9 mouse cellular contexts compared by ENCODE assay signal in genomic region chr2:44103742-44104141, GRCm38 (mm10).
A peak's percentile ranks its signal among the peaks of the same experiment; 100 is the strongest.
DNase-seq lines count a peak whose midpoint lies in the region; ATAC-seq and TF ChIP-seq lines count a peak whose summit lies in the region.
"Had no signal": no experiment of that assay in that cellular context is flagged by ENCODE, and none has a peak within 500 bp of the region (broad histone marks: within the 10 kb centered on the region; RNA-seq: fewer than 3 reads in every experiment).

No protein-coding gene starts in this region.

- TF ChIP-seq CTCF in cerebellum, adult 2 months (IDR thresholded peaks at IDR 0.05; ENCODE audit: borderline replicate concordance, insufficient read depth, low read depth, low read length) = no peak

- no peak overlapping the region for H3K27ac ChIP-seq in cerebellum, adult 2 months (ENCODE audit: insufficient read depth, low read length)
- H3K27ac ChIP-seq in midbrain, embryonic 14.5 days (replicated peaks; ENCODE audit: low read depth, low read length) = no peak overlapping the region
- H3K27ac ChIP-seq in midbrain, embryonic 16.5 days (ENCODE audit: low read length) = no peak overlapping the region
- H3K27ac ChIP-seq in intestine, embryonic 15.5 days = peak overlapping the region; percentile 74
- peak overlapping the region; percentile 95; the same call in 1 of the 2 replicates for H3K27ac ChIP-seq in stomach, embryonic 15.5 days
- H3K27ac ChIP-seq: macrophage had no signal

- H3K9ac ChIP-seq in midbrain, embryonic 14.5 days (replicated peaks; ENCODE audit: low read length) = no peak overlapping the region
- H3K9ac ChIP-seq in midbrain, embryonic 16.5 days (ENCODE audit: low read depth, low read length) = no peak overlapping the region
- no peak overlapping the region for H3K9ac ChIP-seq in intestine, embryonic 15.5 days
- H3K9ac ChIP-seq in stomach, embryonic 15.5 days = no peak overlapping the region

- no peaks in the 10 kb centered on the region for H3K9me3 ChIP-seq in midbrain, embryonic 14.5 days (ENCODE audit: control insufficient read depth, low read length)
- H3K9me3 ChIP-seq in midbrain, embryonic 16.5 days (replicated peaks; ENCODE audit: control insufficient read depth, low read length, poor library complexity, severe bottlenecking) = no peaks in the 10 kb centered on the region
- H3K9me3 ChIP-seq in intestine, embryonic 15.5 days = no peaks in the 10 kb centered on the region
- H3K9me3 ChIP-seq in stomach, embryonic 15.5 days = no peaks in the 10 kb centered on the region

- peak; percentile 26 to 36 for DNase-seq in cerebellum, postnatal 10 days
- no peak for DNase-seq in cerebellum, adult 2 months
- DNase-seq in midbrain, embryonic 14.5 days = peak; percentile 56
- no peak for DNase-seq in frontal cortex, adult 2 months (ENCODE audit: extremely low spot score in 1 of 2, low spot score in 1 of 2)
- no peak for DNase-seq in right cerebral cortex, postnatal 36 days (ENCODE audit: low spot score in 2 of 2)

- no peaks in the 10 kb centered on the region for H3K36me3 ChIP-seq in midbrain, embryonic 14.5 days (ENCODE audit: control insufficient read depth, insufficient read depth, low read length)
- H3K36me3 ChIP-seq in midbrain, embryonic 16.5 days (ENCODE audit: control insufficient read depth, insufficient read depth, low read length) = no peaks in the 10 kb centered on the region
- H3K36me3 ChIP-seq in intestine, embryonic 15.5 days = no peaks in the 10 kb centered on the region
- no peaks in the 10 kb centered on the region for H3K36me3 ChIP-seq in stomach, embryonic 15.5 days

- no peak overlapping the region for H3K4me3 ChIP-seq in cerebellum, adult 2 months (replicated peaks; ENCODE audit: insufficient read depth, low read depth, low read length)
- H3K4me3 ChIP-seq in midbrain, embryonic 14.5 days (replicated peaks; ENCODE audit: low read depth, low read length) = no peak overlapping the region
- H3K4me3 ChIP-seq in midbrain, embryonic 16.5 days (ENCODE audit: low read depth, low read length) = no peak overlapping the region
- H3K4me3 ChIP-seq in intestine, embryonic 15.5 days (replicated peaks) = no peak overlapping the region
- H3K4me3 ChIP-seq in stomach, embryonic 15.5 days (replicated peaks) = no peak overlapping the region

- WGBS in cerebellum, adult 2 months = 92% methylated on average over 5 of the region's 5 CpGs
- WGBS in midbrain, embryonic 14.5 days = 73% methylated on average over 5 of the region's 5 CpGs
- 78% methylated on average over 5 of the region's 5 CpGs for WGBS in midbrain, embryonic 16.5 days
- 65% methylated on average over 5 of the region's 5 CpGs for WGBS in intestine, embryonic 15.5 days
- WGBS in stomach, embryonic 15.5 days = 66% methylated on average over 5 of the region's 5 CpGs

- TF ChIP-seq POLR2A in cerebellum, adult 2 months (IDR thresholded peaks at IDR 0.05; ENCODE audit: borderline replicate concordance, insufficient read depth, low read length) = no peak

- no peaks in the 10 kb centered on the region; the same call in 1 of the 2 replicates for H3K27me3 ChIP-seq in cerebellum, adult 2 months (ENCODE audit: control insufficient read depth, insufficient read depth, low read length)
- no peaks in the 10 kb centered on the region for H3K27me3 ChIP-seq in midbrain, embryonic 14.5 days (ENCODE audit: control insufficient read depth, insufficient read depth, low read length)
- no peaks in the 10 kb centered on the region for H3K27me3 ChIP-seq in midbrain, embryonic 16.5 days (ENCODE audit: control insufficient read depth, insufficient read depth, low read depth, low read length)
- no peaks in the 10 kb centered on the region for H3K27me3 ChIP-seq in intestine, embryonic 15.5 days (replicated peaks)
- no peaks in the 10 kb centered on the region for H3K27me3 ChIP-seq in stomach, embryonic 15.5 days (replicated peaks)

- no peaks in the 10 kb centered on the region for H3K4me1 ChIP-seq in cerebellum, adult 2 months (ENCODE audit: control insufficient read depth, insufficient read depth, low read length)
- peaks cover 10% of the 10 kb centered on the region for H3K4me1 ChIP-seq in midbrain, embryonic 14.5 days (ENCODE audit: control insufficient read depth, insufficient read depth, low read length)
- H3K4me1 ChIP-seq in midbrain, embryonic 16.5 days (ENCODE audit: control insufficient read depth, insufficient read depth, low read length) = peaks cover 5% of the 10 kb centered on the region
- H3K4me1 ChIP-seq in intestine, embryonic 15.5 days (replicated peaks) = peaks cover 8% of the 10 kb centered on the region; the same call in 1 of the 2 replicates
- 0 out of 2 replicates have a peak, but pooled peaks cover 3% of the 10 kb centered on the region for H3K4me1 ChIP-seq in stomach, embryonic 15.5 days

- ATAC-seq in midbrain, embryonic 14.5 days (ENCODE audit: low FRiP score, low TSS enrichment) = no peak
- ATAC-seq in midbrain, embryonic 16.5 days = no peak
- no peak for ATAC-seq in intestine, embryonic 15.5 days
- ATAC-seq in stomach, embryonic 15.5 days (ENCODE audit: insufficient read depth, low FRiP score, low read depth) = no peak

- H3K4me2 ChIP-seq in midbrain, embryonic 14.5 days (ENCODE audit: low read length) = no peak overlapping the region
- H3K4me2 ChIP-seq in midbrain, embryonic 16.5 days (ENCODE audit: low read length) = no peak overlapping the region
- H3K4me2 ChIP-seq in intestine, embryonic 15.5 days (replicated peaks) = no peak overlapping the region
- no peak overlapping the region for H3K4me2 ChIP-seq in stomach, embryonic 15.5 days

Comparison
In these comparisons a context has a peak if more than half of its experiments do, and no peak if none do; other contexts are left out.
1. DNase-seq: peak in cerebellum, postnatal 10 days (2 of 2) and midbrain, embryonic 14.5 days (single experiment); none in cerebellum, adult 2 months (0 of 2), frontal cortex, adult 2 months (0 of 2) and right cerebral cortex, postnatal 36 days (0 of 2).
2. H3K27ac ChIP-seq: peak in intestine, embryonic 15.5 days (single experiment) and stomach, embryonic 15.5 days (single experiment); none in cerebellum, adult 2 months (single experiment), midbrain, embryonic 14.5 days (single experiment) and midbrain, embryonic 16.5 days (single experiment).